Mouse (Mus musculus) bone marrow, adult 2 months (tissue): ENCODE results near the gene Slk. TPM values are rescaled to one million over a fixed set of nuclear protein-coding genes. Genes with fewer than 3 reads are reported as not detected.

ENCODE experiments used
- H3K27ac ChIP-seq: fragments of 200-500 bp; 2 replicates; pipeline ENCODE4 v1.5.1; 2012; ENCODE audit warnings: low read depth, mild to moderate bottlenecking, control low read depth, inconsistent platforms, low read length; ENCODE audit not compliant: control insufficient read depth, poor library complexity, insufficient read depth
- H3K4me1 ChIP-seq: fragments of 200-500 bp; 2 replicates; pipeline ENCODE4 v1.6.1; 2011; ENCODE audit warnings: low read length; ENCODE audit not compliant: control insufficient read depth, insufficient read depth
- H3K4me3 ChIP-seq: fragments of 200-500 bp; replicated peaks from 2 replicates; pipeline ENCODE3; 2011; ENCODE audit warnings: mild to moderate bottlenecking, low read depth, low read length, control low read depth; ENCODE audit not compliant: control insufficient read depth
- CTCF ChIP-seq: fragments of 200-500 bp; IDR thresholded peaks from 2 replicates; pipeline ENCODE4 v1.5.1; 2011; ENCODE audit warnings: low read length, control low read depth; ENCODE audit not compliant: control insufficient read depth, insufficient read depth
- POLR2A ChIP-seq: fragments of 200-500 bp; IDR thresholded peaks from 2 replicates; pipeline ENCODE4 v1.6.1; 2011; ENCODE audit warnings: low read depth, mild to moderate bottlenecking, control low read depth, low read length, borderline replicate concordance; ENCODE audit not compliant: control insufficient read depth
- WGBS: fragments of 180-500 bp; shearing (Covaris S2); methylation state at CpG from one replicate; pipeline ENCODE4 v1.1.7; 2018; 5-methylcytosine and 5-hydroxymethylcytosine counted together
- polyA plus RNA-seq: library from polyadenylated mRNA; stranded (reverse); fragments of >200 nt; gene quantifications from 2 replicates; pipeline ENCODE4 v1.2.4, GENCODE M21; 2011; ENCODE audit warnings: low replicate concordance; ENCODE audit not compliant: missing spikeins, insufficient read depth, insufficient read length

The Slk gene
- polyA plus RNA-seq, 1 experiment: 54.3 TPM

- 49% methylated on average over 8 of the region's 8 CpGs for WGBS
- TF ChIP-seq POLR2A: no peak
- TF ChIP-seq CTCF: peak; percentile 78
- no peaks in the 10 kb centered on the region for H3K4me1 ChIP-seq
- no peak overlapping the region for H3K27ac ChIP-seq
- H3K4me3 ChIP-seq: no peak overlapping the region
Measured at GRCm38 (mm10) chr19:47674419-47674818, 94.9 kb downstream of the Slk start.

GRCm38 (mm10) chr19:47678675-47679074 is 99.2 kb downstream of the Slk start:
- TF ChIP-seq CTCF (no peak), POLR2A (no peak)
- H3K27ac ChIP-seq: no peak overlapping the region
- WGBS: 78% methylated on average over 12 of the region's 12 CpGs
- no peaks in the 10 kb centered on the region for H3K4me1 ChIP-seq
- no peak overlapping the region for H3K4me3 ChIP-seq

GRCm38 (mm10) chr19:47689592-47689991 is 110.1 kb downstream of the Slk start:
- WGBS: 27% methylated on average over 7 of the region's 7 CpGs
- Histone ChIP-seq H3K4me3 (no peak overlapping the region), H3K27ac (no peak overlapping the region), H3K4me1 (no peaks in the 10 kb centered on the region)
- no peak for TF ChIP-seq POLR2A
- TF ChIP-seq CTCF: no peak

- Histone ChIP-seq H3K4me3 (no peak within 1 kb of the TSS), H3K27ac (no peak within 1 kb of the TSS), H3K4me1 (no peaks in the 10 kb centered on the region; the same call in 1 of the 2 replicates)
- WGBS: 37% methylated on average over 6 of the region's 6 CpGs
- TF ChIP-seq POLR2A (no peak), CTCF (no peak)
Measured at GRCm38 (mm10) chr19:47691994-47692393, 112.5 kb downstream of the Slk start, which contains the start of gene Col17a1. Gene Col17a1, minus strand, starts transcription at chr19:47692094.

Other genes with a start within 250 kb of the Slk start
- 6.3 and 8.3 TPM in 2 replicates for gene Sh3pxd2a, start 115.3 kb upstream of the Slk start, polyA plus RNA-seq
- 7.5 and 19.1 TPM in 2 replicates for gene Stn1, start 42.2 kb upstream of the Slk start, polyA plus RNA-seq
- not detected in 2 replicates for gene Col17a1, start 112.4 kb downstream of the Slk start, polyA plus RNA-seq
- 35.6 and 53.0 TPM in 2 replicates for gene Sfr1, start 152.0 kb downstream of the Slk start, polyA plus RNA-seq